In genomic region chr12:102058428-102058827, GRCm38 (mm10) we compare ENCODE assay signal across 13 mouse cellular contexts.
DNase-seq lines count a peak whose midpoint lies in the region; ATAC-seq and TF ChIP-seq lines count a peak whose summit lies in the region.
"Had no signal": no experiment of that assay in that cellular context is flagged by ENCODE, and none has a peak within 500 bp of the region (broad histone marks: within the 10 kb centered on the region; RNA-seq: fewer than 3 reads in every experiment).

No protein-coding gene starts in this region.

- no peak for TF ChIP-seq CTCF in cerebellum, adult 2 months (IDR thresholded peaks at IDR 0.05; ENCODE audit: borderline replicate concordance, insufficient read depth, low read depth, low read length)

- no peak overlapping the region for H3K4me3 ChIP-seq in cerebellum, adult 2 months (replicated peaks; ENCODE audit: insufficient read depth, low read depth, low read length)
- H3K4me3 ChIP-seq in forebrain, embryonic 16.5 days (replicated peaks; ENCODE audit: low read length): no peak overlapping the region
- no peak overlapping the region for H3K4me3 ChIP-seq in midbrain, embryonic 12.5 days
- H3K4me3 ChIP-seq: embryonic facial prominence, embryonic 12.5 days; heart, embryonic 13.5 days; lung, embryonic 15.5 days had no signal

- WGBS in cerebellum, adult 2 months: 4% methylated on average over 3 of the region's 3 CpGs
- WGBS in forebrain, embryonic 16.5 days: 10% methylated on average over 3 of the region's 3 CpGs
- 65% methylated on average over 3 of the region's 3 CpGs for WGBS in midbrain, embryonic 12.5 days

- H3K36me3 ChIP-seq in forebrain, embryonic 16.5 days (ENCODE audit: control insufficient read depth, insufficient read depth): no peaks in the 10 kb centered on the region
- H3K36me3 ChIP-seq in midbrain, embryonic 12.5 days: no peaks in the 10 kb centered on the region
- H3K36me3 ChIP-seq: embryonic facial prominence, embryonic 12.5 days; heart, embryonic 13.5 days; lung, embryonic 15.5 days had no signal

- no peak for TF ChIP-seq POLR2A in cerebellum, adult 2 months (IDR thresholded peaks at IDR 0.05; ENCODE audit: borderline replicate concordance, insufficient read depth, low read length)

- H3K27ac ChIP-seq in cerebellum, adult 2 months (ENCODE audit: insufficient read depth, low read length): no peak overlapping the region
- H3K27ac ChIP-seq in forebrain, embryonic 16.5 days (ENCODE audit: low read length): peak overlapping the region; percentile 17; the same call in 1 of the 2 replicates
- peak overlapping the region; percentile 77 for H3K27ac ChIP-seq in midbrain, embryonic 12.5 days (replicated peaks)
- H3K27ac ChIP-seq: embryonic facial prominence, embryonic 12.5 days; heart, embryonic 13.5 days; lung, embryonic 15.5 days had no signal

- peaks cover 19% of the 10 kb centered on the region for H3K4me1 ChIP-seq in cerebellum, adult 2 months (ENCODE audit: control insufficient read depth, insufficient read depth, low read length)
- peaks cover 8% of the 10 kb centered on the region; the same call in 1 of the 2 replicates for H3K4me1 ChIP-seq in forebrain, embryonic 16.5 days (replicated peaks; ENCODE audit: control insufficient read depth, insufficient read depth, low read length)
- peaks cover 18% of the 10 kb centered on the region for H3K4me1 ChIP-seq in midbrain, embryonic 12.5 days

- H3K4me2 ChIP-seq in forebrain, embryonic 16.5 days (ENCODE audit: low read length): no peak overlapping the region
- 0 out of 2 replicates have a peak overlapping the region, but pooled peaks have one; percentile 23 for H3K4me2 ChIP-seq in midbrain, embryonic 12.5 days (replicated peaks)
- H3K4me2 ChIP-seq: embryonic facial prominence, embryonic 12.5 days; heart, embryonic 13.5 days; lung, embryonic 15.5 days had no signal

- H3K9me3 ChIP-seq in forebrain, embryonic 16.5 days (ENCODE audit: control insufficient read depth, low read length): no peaks in the 10 kb centered on the region
- H3K9me3 ChIP-seq in midbrain, embryonic 12.5 days: no peaks in the 10 kb centered on the region
- H3K9me3 ChIP-seq: embryonic facial prominence, embryonic 12.5 days; heart, embryonic 13.5 days; lung, embryonic 15.5 days had no signal

- no peaks in the 10 kb centered on the region for H3K27me3 ChIP-seq in cerebellum, adult 2 months (ENCODE audit: control insufficient read depth, insufficient read depth, low read length)
- H3K27me3 ChIP-seq in forebrain, embryonic 16.5 days (replicated peaks; ENCODE audit: control insufficient read depth, insufficient read depth, low read length): no peaks in the 10 kb centered on the region
- H3K27me3 ChIP-seq in midbrain, embryonic 12.5 days: no peaks in the 10 kb centered on the region
- H3K27me3 ChIP-seq: CH12.LX; embryonic facial prominence, embryonic 12.5 days; heart, embryonic 13.5 days; lung, embryonic 15.5 days had no signal

- ATAC-seq in forebrain, embryonic 16.5 days: peak; percentile 88
- ATAC-seq in midbrain, embryonic 12.5 days (ENCODE audit: low FRiP score, low read depth): peak; percentile 83
- ATAC-seq: intestine, embryonic 16.5 days had no signal

- H3K9ac ChIP-seq in forebrain, embryonic 16.5 days (replicated peaks; ENCODE audit: low read depth, low read length): no peak overlapping the region
- no peak overlapping the region for H3K9ac ChIP-seq in midbrain, embryonic 12.5 days (replicated peaks)
- H3K9ac ChIP-seq: embryonic facial prominence, embryonic 12.5 days; heart, embryonic 13.5 days; lung, embryonic 15.5 days had no signal

- peak; percentile 74 for DNase-seq in brain, adult 2 months (ENCODE audit: low read depth, low spot score)
- DNase-seq in cerebellum, adult 2 months: peak; percentile 55 to 76
- no peak for DNase-seq in thymus, postnatal 25 days
- no peak for DNase-seq in spleen, postnatal 4 days (ENCODE audit: low spot score in 2 of 2)
- DNase-seq in embryo, embryonic 9.5 days (ENCODE audit: extremely low spot score): no peak
- DNase-seq: gastrocnemius, postnatal 10 days had no signal

Comparison
In these comparisons a context has a peak if more than half of its experiments do, and no peak if none do; other contexts are left out.
1. DNase-seq: peak in brain, adult 2 months (single experiment) and cerebellum, adult 2 months (2 of 2); none in thymus, postnatal 25 days (single experiment), spleen, postnatal 4 days (0 of 2) and embryo, embryonic 9.5 days (single experiment).